Mouse (Mus musculus): ENCODE measurements around the gene Rbm38. TPM values are rescaled to one million over a fixed set of nuclear protein-coding genes. Genes with fewer than 3 reads are reported as not detected.

Rbm38 gene
- polyA plus RNA-seq, 1 experiment from 2014 or later: 27.5 TPM

DNA sequence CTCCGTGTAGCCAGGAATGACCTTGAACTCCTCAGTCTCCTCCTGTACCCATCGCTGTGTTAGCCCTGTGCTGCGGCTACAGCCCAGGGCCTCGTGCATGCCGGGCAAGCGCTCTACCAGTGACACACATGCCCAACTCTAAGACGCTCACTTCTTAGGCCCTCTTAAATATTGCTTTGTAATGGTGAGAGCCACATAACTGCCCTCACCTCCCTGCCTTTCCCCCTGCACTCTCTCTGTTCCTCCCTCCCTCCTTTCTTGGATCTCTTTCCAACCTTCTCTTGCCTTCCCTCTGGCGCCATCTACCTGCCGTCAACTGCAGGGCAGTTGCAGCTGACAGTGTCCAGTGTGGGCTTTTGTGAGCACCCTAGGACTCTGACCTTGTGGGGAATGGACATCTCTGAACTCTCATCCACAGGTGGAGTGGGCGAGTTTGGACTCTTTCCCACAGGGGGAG is 60.5 kb downstream of the Rbm38 start:
- H3K27me3 ChIP-seq: no peaks in the 10 kb centered on the region
- peak; percentile 94 for TF ChIP-seq CTCF (IDR thresholded peaks at IDR 0.05)
- DNase-seq (ENCODE audit: low read depth, low spot score) (peak; percentile 25), ATAC-seq (peak; percentile 92)
- in situ Hi-C loops (cut with MboI; ENCODE audit: low pct_unique_long_range_greater_than_20kb): loop anchor here (5.0 to 25.0 kb wide), 2 partner anchors 84 to 594 kb away; no protein-coding TSS in a partner anchor
- POLR2A ChIA-PET: no interaction called here
- CTCF ChIA-PET: interaction anchor here (1.2 kb wide), 1 partner anchor 83 kb away, joined by 3 read pairs; no protein-coding TSS in a partner anchor

DNA sequence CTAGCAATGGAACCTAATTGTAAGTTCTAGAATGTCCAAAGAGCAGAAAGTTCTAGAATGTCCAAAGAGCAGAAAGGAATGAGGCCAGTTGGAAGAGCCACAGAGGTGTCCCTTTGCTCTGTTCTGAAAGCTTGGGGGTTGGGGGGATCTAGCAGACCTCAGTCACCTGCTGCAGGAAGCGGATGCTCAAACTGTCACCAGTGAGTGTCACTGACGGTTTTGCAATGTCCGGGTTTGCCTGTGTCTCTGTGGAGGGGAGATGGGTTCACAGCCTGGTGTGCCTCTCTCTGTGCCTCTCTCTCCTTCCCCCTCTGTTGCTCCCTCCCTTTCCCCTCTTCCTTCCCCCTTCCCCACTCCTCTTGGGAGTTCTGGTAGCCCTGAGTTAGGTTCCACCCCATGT is 62.4 kb downstream of the Rbm38 start:
- ATAC-seq (no peak), DNase-seq (ENCODE audit: low read depth, low spot score) (no peak)
- POLR2A ChIA-PET: no interaction called here
- CTCF ChIA-PET: interaction anchor here (1.5 kb wide), 1 partner anchor 15 kb away, joined by 4 read pairs; no protein-coding TSS in a partner anchor
- in situ Hi-C loops (cut with MboI; ENCODE audit: low pct_unique_long_range_greater_than_20kb): loop anchor here (5.0 to 25.0 kb wide), 2 partner anchors 85 to 595 kb away; no protein-coding TSS in a partner anchor
- no peak for TF ChIP-seq CTCF (IDR thresholded peaks at IDR 0.05)
- no peaks in the 10 kb centered on the region for H3K27me3 ChIP-seq

DNA sequence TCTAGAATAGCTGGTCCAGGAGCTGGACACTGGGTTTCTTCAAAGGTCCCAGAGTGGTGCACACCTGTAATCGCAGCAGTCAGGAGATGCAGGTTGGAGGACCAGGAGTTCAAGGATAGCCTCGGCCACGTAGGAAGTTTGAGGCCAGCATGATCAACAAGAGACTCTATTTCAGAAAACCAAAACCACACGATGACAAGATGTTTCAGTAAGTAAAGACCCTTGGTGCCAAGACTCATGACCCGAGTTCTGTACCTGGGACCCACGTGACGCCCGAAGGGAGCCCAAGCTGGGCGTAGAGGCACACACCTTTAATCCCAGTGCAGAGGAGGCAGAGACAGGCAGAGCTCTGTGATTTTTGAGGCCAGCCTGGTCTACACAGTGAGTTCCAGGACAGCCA is 62.8 kb downstream of the Rbm38 start:
- TF ChIP-seq CTCF (IDR thresholded peaks at IDR 0.05): no peak
- POLR2A ChIA-PET: no interaction called here
- in situ Hi-C loops (cut with MboI; ENCODE audit: low pct_unique_long_range_greater_than_20kb): loop anchor here (5.0 to 25.0 kb wide), 2 partner anchors 86 to 596 kb away; no protein-coding TSS in a partner anchor
- ATAC-seq: no peak
- DNase-seq (ENCODE audit: low read depth, low spot score): no peak
- CTCF ChIA-PET: interaction anchor here (1.0 to 1.5 kb wide), 2 partner anchors 14 to 84 kb away, joined by 3 to 4 read pairs; no protein-coding TSS in a partner anchor
- no peaks in the 10 kb centered on the region for H3K27me3 ChIP-seq

DNA sequence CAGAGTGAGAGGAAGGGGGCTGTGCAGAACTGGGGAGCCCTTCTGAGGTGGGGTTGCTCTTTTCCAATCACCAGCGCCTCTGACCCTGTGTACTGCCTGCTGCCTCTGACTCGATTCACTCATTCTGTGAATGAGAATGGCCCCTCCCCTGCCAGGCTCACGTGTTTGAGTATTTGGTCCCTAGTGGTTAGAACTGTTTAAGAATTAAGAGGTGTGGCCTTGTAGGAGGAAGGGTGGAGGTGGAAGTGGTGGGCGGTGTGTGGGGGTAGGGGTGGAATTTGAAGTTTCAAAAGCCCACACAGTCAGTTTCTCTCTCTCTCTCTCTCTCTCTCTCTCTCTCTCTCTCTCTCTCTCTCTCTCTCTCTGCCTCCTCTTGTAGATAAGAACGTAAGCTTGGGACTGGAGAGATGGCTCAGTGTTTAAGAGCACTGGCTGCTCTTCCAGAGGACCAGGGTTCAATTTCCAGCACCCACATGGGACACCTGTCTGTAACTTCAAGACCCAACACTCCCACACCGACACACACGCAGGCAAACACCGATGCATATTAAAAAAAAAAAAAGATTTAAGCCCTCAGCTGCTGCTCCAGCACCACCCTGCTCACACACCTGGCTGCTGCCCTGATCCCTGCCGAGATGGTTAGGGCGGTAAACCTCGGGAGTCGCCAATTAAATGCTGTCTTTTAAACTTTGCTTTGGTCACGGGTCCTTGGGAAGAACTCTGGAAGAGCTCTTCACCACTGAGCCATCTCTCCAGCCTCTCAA is 63.6 kb downstream of the Rbm38 start:
- no peak for TF ChIP-seq CTCF (IDR thresholded peaks at IDR 0.05)
- H3K27me3 ChIP-seq: no peaks in the 10 kb centered on the region
- ATAC-seq (no peak), DNase-seq (ENCODE audit: low read depth, low spot score) (no peak)
- ChIA-PET POLR2A (interaction anchor here (0.8 kb wide), 1 partner anchor 34 kb away, joined by 4 read pairs; no protein-coding TSS in a partner anchor), CTCF (interaction anchor here (1.0 to 1.5 kb wide), 2 partner anchors 13 to 85 kb away, joined by 3 to 4 read pairs; no protein-coding TSS in a partner anchor)
- in situ Hi-C loops (cut with MboI; ENCODE audit: low pct_unique_long_range_greater_than_20kb): loop anchor here (5.0 to 25.0 kb wide), 2 partner anchors 87 to 597 kb away; no protein-coding TSS in a partner anchor

Other genes with a start within 250 kb of the Rbm38 start
- gene Bmp7, start 80.2 kb upstream of the Rbm38 start, polyA plus RNA-seq (2021): 12.3 TPM
- 1.3 TPM for gene Spo11, start 42.8 kb upstream of the Rbm38 start, polyA plus RNA-seq (2021)
- 77.6 TPM for gene Rae1, start 20.4 kb upstream of the Rbm38 start, polyA plus RNA-seq (2021)
- gene Ctcfl, start 99.0 kb downstream of the Rbm38 start, polyA plus RNA-seq (2021): not detected
- not detected for gene Pck1, start 132.6 kb downstream of the Rbm38 start, polyA plus RNA-seq (2021)
- 0.05 TPM for gene Zbp1, start 198.4 kb downstream of the Rbm38 start, polyA plus RNA-seq (2021)